Mouse (Mus musculus): Measurements from ENCODE around the gene Fat1. TPM values are rescaled to one million over a fixed set of nuclear protein-coding genes. Genes with fewer than 3 reads are reported as not detected.

The Fat1 gene
- polyA plus RNA-seq, 1 experiment from 2014 or later: 12.5 TPM

GRCm38 (mm10) chr8:45021171-45021570, 85.9 kb downstream of the Fat1 start:
- H3K27ac ChIP-seq: no peak overlapping the region
- H3K36me3 ChIP-seq: peaks cover 96% of the 10 kb centered on the region
- no peak overlapping the region for H3K4me3 ChIP-seq
- H3K4me1 ChIP-seq (replicated peaks): no peaks in the 10 kb centered on the region
- DNase-seq (ENCODE audit: low spot score): no peak
- no peaks in the 10 kb centered on the region for H3K27me3 ChIP-seq (ENCODE audit: insufficient read depth, poor library complexity, severe bottlenecking)
- WGBS: 90% methylated on average over 5 of the region's 5 CpGs
- H3K9me3 ChIP-seq: peaks cover 21% of the 10 kb centered on the region

DNA sequence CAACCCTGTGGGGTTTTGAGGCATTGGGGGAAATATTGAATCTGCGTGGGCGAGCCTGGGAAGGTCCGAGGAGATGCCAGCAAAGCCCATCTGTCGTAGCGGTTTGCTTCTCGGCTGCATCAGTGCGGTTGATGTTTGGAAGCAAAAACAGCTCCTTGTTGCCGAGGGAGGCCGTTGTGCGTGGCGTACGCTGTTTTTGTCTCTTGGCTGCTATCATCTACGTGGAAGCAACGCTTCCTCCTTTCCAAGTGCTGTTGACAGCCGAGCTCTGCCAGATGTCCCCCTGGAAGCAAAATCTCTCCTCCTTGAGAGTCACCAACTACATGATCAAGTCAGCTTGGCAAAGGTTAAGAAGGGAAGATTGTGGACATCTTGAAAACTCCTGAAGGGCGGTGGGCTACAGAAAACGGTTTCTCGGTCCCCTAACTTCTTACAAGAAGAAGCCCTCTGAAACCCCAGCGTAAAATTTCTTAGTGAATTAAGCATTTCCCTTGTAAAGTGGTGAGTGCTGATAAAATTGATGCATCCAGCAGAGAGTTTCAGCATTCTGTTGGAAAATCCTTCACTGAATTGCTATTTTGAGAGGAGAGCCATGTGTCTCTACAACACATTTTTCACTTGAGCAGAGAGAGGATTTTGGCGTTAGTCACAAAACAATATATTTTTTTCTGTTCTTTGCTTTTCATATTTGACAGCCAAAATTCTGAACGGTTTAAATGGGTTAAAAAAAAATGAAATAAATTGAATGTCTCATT, 86.8 kb downstream of the Fat1 start:
- no peak for DNase-seq (ENCODE audit: low spot score)
- H3K27me3 ChIP-seq (ENCODE audit: insufficient read depth, poor library complexity, severe bottlenecking): no peaks in the 10 kb centered on the region
- no peak overlapping the region for H3K27ac ChIP-seq
- H3K4me1 ChIP-seq (replicated peaks): no peaks in the 10 kb centered on the region
- peaks cover 97% of the 10 kb centered on the region for H3K36me3 ChIP-seq
- 93% methylated on average over 21 of the region's 21 CpGs for WGBS
- H3K9me3 ChIP-seq: peaks cover 21% of the 10 kb centered on the region
- no peak overlapping the region for H3K4me3 ChIP-seq

DNA sequence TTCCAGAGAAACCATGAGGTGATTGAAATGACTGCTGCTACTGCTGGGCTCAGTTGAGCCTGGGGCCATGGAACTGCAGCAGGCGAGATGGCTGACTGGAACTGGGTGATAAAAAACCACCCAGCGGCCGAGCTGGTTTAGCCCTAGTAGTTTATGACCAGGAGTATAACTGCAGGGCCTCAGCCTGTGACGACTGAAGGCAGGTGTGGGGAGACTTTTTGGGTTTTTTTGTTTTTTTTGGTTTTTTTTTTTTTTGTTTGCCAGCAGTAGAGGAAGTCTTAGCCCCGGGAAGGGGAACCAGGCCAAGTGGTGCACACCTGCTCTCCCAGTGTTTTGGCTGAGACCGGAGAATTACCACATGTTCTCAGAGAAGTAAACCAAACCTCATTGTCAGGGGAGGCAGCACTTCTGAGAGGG, 92.8 kb downstream of the Fat1 start:
- WGBS: 88% methylated on average over 6 of the region's 6 CpGs
- Histone ChIP-seq H3K27me3 (ENCODE audit: insufficient read depth, poor library complexity, severe bottlenecking) (no peaks in the 10 kb centered on the region), H3K4me3 (no peak overlapping the region), H3K9me3 (peaks cover 19% of the 10 kb centered on the region), H3K36me3 (peaks cover 98% of the 10 kb centered on the region), H3K4me1 (replicated peaks) (no peaks in the 10 kb centered on the region), H3K27ac (no peak overlapping the region)
- DNase-seq (ENCODE audit: low spot score): no peak

GRCm38 (mm10) chr8:45038350-45038749, 103.1 kb downstream of the Fat1 start:
- no peaks in the 10 kb centered on the region; the same call in 1 of the 2 replicates for H3K9me3 ChIP-seq
- H3K27me3 ChIP-seq (ENCODE audit: insufficient read depth, poor library complexity, severe bottlenecking): no peaks in the 10 kb centered on the region
- DNase-seq (ENCODE audit: low spot score): no peak
- WGBS: 81% methylated on average over 15 of the region's 15 CpGs
- peaks cover 100% of the 10 kb centered on the region for H3K36me3 ChIP-seq
- H3K27ac ChIP-seq: no peak overlapping the region
- H3K4me1 ChIP-seq (replicated peaks): no peaks in the 10 kb centered on the region
- H3K4me3 ChIP-seq: no peak overlapping the region

- Histone ChIP-seq H3K9me3 (no peaks in the 10 kb centered on the region; the same call in 1 of the 2 replicates), H3K27ac (no peak overlapping the region), H3K36me3 (peaks cover 98% of the 10 kb centered on the region), H3K27me3 (ENCODE audit: insufficient read depth, poor library complexity, severe bottlenecking) (no peaks in the 10 kb centered on the region), H3K4me1 (replicated peaks) (no peaks in the 10 kb centered on the region), H3K4me3 (no peak overlapping the region)
- 96% methylated on average over 26 of the region's 26 CpGs for WGBS
- DNase-seq (ENCODE audit: low spot score): no peak
Measured at GRCm38 (mm10) chr8:45044160-45044559, 108.9 kb downstream of the Fat1 start.

GRCm38 (mm10) chr8:45050451-45050850, 115.2 kb downstream of the Fat1 start:
- Histone ChIP-seq H3K27me3 (ENCODE audit: insufficient read depth, poor library complexity, severe bottlenecking) (no peaks in the 10 kb centered on the region), H3K36me3 (peaks cover 96% of the 10 kb centered on the region), H3K27ac (no peak overlapping the region), H3K4me3 (no peak overlapping the region), H3K9me3 (0 out of 2 replicates have a peak, but pooled peaks cover 2% of the 10 kb centered on the region), H3K4me1 (replicated peaks) (no peaks in the 10 kb centered on the region)
- 90% methylated on average over 8 of the region's 8 CpGs for WGBS
- no peak for DNase-seq (ENCODE audit: low spot score)

DNA sequence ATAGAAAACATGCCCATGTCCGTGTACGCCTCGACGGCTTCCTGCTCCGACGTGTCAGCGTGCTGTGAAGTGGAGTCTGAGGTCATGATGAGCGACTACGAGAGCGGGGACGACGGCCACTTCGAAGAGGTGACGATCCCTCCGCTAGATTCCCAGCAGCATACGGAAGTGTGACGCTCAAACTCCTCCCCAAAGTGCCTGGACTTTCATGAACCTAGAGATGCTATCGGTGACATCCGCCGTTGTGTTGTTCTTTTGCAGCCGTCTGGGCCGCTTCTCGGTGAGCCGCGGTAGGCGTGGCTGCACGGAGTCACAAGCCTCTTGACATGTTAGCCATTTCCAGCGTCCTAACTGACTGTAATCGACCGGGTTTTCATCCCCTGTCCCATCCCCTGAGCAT, 116.0 kb downstream of the Fat1 start:
- Histone ChIP-seq H3K4me3 (no peak overlapping the region), H3K27me3 (ENCODE audit: insufficient read depth, poor library complexity, severe bottlenecking) (no peaks in the 10 kb centered on the region), H3K9me3 (peaks cover 5% of the 10 kb centered on the region; the same call in 1 of the 2 replicates), H3K4me1 (replicated peaks) (no peaks in the 10 kb centered on the region), H3K27ac (no peak overlapping the region), H3K36me3 (peaks cover 95% of the 10 kb centered on the region)
- WGBS: 96% methylated on average over 30 of the region's 30 CpGs
- no peak for DNase-seq (ENCODE audit: low spot score)

GRCm38 (mm10) chr8:45052205-45052604, 117.0 kb downstream of the Fat1 start:
- no peaks in the 10 kb centered on the region for H3K27me3 ChIP-seq (ENCODE audit: insufficient read depth, poor library complexity, severe bottlenecking)
- H3K4me1 ChIP-seq (replicated peaks): no peaks in the 10 kb centered on the region
- H3K27ac ChIP-seq: no peak overlapping the region
- 92% methylated on average over 1 of the region's 1 CpGs for WGBS
- H3K9me3 ChIP-seq: peaks cover 5% of the 10 kb centered on the region; the same call in 1 of the 2 replicates
- no peak overlapping the region for H3K4me3 ChIP-seq
- DNase-seq (ENCODE audit: low spot score): no peak
- peaks cover 86% of the 10 kb centered on the region for H3K36me3 ChIP-seq

DNA sequence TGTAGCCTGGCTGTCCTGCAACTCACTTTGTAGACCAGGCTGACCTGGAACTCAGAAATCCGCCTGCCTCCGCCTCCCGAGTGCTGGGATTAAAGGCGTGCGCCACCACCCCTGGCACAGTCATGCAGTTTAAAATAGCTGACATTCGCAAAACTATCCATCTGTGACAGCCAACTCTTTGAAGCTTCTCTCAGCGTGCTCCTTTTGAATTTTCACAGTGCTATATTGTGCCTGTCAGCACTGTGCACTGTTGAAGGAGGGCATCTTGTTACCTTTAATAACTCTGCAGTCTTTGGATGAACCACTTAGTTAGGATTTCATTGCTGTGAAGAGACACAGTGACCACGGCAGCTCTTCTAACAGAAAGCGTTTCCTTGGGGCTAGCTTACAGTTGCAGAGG, 117.4 kb downstream of the Fat1 start:
- H3K4me3 ChIP-seq: no peak overlapping the region
- 89% methylated on average over 9 of the region's 9 CpGs for WGBS
- no peak overlapping the region for H3K27ac ChIP-seq
- H3K9me3 ChIP-seq: peaks cover 5% of the 10 kb centered on the region; the same call in 1 of the 2 replicates
- no peaks in the 10 kb centered on the region for H3K4me1 ChIP-seq (replicated peaks)
- no peaks in the 10 kb centered on the region for H3K27me3 ChIP-seq (ENCODE audit: insufficient read depth, poor library complexity, severe bottlenecking)
- no peak for DNase-seq (ENCODE audit: low spot score)
- peaks cover 82% of the 10 kb centered on the region for H3K36me3 ChIP-seq

DNA sequence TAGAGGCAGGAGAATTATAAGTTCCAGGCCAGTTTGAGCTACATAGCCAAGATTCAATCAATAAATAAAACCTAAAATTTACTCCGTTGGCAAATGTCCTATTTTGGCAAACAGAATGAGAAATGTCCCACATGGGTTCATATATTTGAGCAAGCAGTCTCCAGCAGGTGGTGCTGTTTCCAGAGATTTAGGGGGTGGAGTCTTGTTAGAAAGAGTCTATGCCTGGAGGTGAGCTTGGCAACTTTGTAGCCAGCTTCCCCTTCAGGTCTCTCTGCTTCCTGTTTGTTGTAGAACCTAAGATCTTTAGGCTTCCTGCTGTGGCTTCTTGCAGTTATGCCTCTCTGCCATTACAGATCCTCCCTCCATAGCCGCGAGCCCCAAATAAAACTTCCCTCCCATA, 120.3 kb downstream of the Fat1 start:
- Histone ChIP-seq H3K36me3 (peaks cover 55% of the 10 kb centered on the region), H3K4me3 (no peak overlapping the region), H3K9me3 (peaks cover 5% of the 10 kb centered on the region; the same call in 1 of the 2 replicates), H3K4me1 (replicated peaks) (no peaks in the 10 kb centered on the region), H3K27ac (no peak overlapping the region), H3K27me3 (ENCODE audit: insufficient read depth, poor library complexity, severe bottlenecking) (no peaks in the 10 kb centered on the region)
- no peak for DNase-seq (ENCODE audit: low spot score)
- 97% methylated on average over 3 of the region's 3 CpGs for WGBS

- Histone ChIP-seq H3K27me3 (ENCODE audit: insufficient read depth, poor library complexity, severe bottlenecking) (no peaks in the 10 kb centered on the region), H3K4me1 (replicated peaks) (no peaks in the 10 kb centered on the region), H3K4me3 (no peak overlapping the region), H3K27ac (no peak overlapping the region), H3K9me3 (peaks cover 5% of the 10 kb centered on the region; the same call in 1 of the 2 replicates), H3K36me3 (peaks cover 42% of the 10 kb centered on the region)
- DNase-seq (ENCODE audit: low spot score): no peak
- 26% methylated on average over 3 of the region's 3 CpGs for WGBS
Measured at GRCm38 (mm10) chr8:45056810-45057209, 121.6 kb downstream of the Fat1 start.

- peaks cover 9% of the 10 kb centered on the region for H3K36me3 ChIP-seq
- H3K4me3 ChIP-seq: no peak overlapping the region
- H3K27me3 ChIP-seq (ENCODE audit: insufficient read depth, poor library complexity, severe bottlenecking): no peaks in the 10 kb centered on the region
- peaks cover 23% of the 10 kb centered on the region for H3K4me1 ChIP-seq (replicated peaks)
- no peak for DNase-seq (ENCODE audit: low spot score)
- 88% methylated on average over 2 of the region's 2 CpGs for WGBS
- H3K9me3 ChIP-seq: peaks cover 5% of the 10 kb centered on the region; the same call in 1 of the 2 replicates
- H3K27ac ChIP-seq: no peak overlapping the region
Measured at GRCm38 (mm10) chr8:45060083-45060482, 124.8 kb downstream of the Fat1 start.

GRCm38 (mm10) chr8:45062311-45062710, 127.1 kb downstream of the Fat1 start:
- H3K27ac ChIP-seq: no peak overlapping the region
- H3K36me3 ChIP-seq: no peaks in the 10 kb centered on the region
- H3K9me3 ChIP-seq: no peaks in the 10 kb centered on the region
- DNase-seq (ENCODE audit: low spot score): no peak
- H3K27me3 ChIP-seq (ENCODE audit: insufficient read depth, poor library complexity, severe bottlenecking): no peaks in the 10 kb centered on the region
- peaks cover 24% of the 10 kb centered on the region for H3K4me1 ChIP-seq (replicated peaks)
- 93% methylated on average over 11 of the region's 11 CpGs for WGBS
- no peak overlapping the region for H3K4me3 ChIP-seq
